Mouse (Mus musculus) bone marrow, adult 2 months (tissue): Measurements from ENCODE around the gene Arid1b.

Experiments used
- CTCF ChIP-seq: fragments of 200-500 bp; IDR thresholded peaks from 2 replicates; pipeline ENCODE4 v1.5.1; 2011; ENCODE audit warnings: low read length, control low read depth; ENCODE audit not compliant: control insufficient read depth, insufficient read depth
- POLR2A ChIP-seq: fragments of 200-500 bp; IDR thresholded peaks from 2 replicates; pipeline ENCODE4 v1.6.1; 2011; ENCODE audit warnings: low read depth, mild to moderate bottlenecking, control low read depth, low read length, borderline replicate concordance; ENCODE audit not compliant: control insufficient read depth

DNA sequence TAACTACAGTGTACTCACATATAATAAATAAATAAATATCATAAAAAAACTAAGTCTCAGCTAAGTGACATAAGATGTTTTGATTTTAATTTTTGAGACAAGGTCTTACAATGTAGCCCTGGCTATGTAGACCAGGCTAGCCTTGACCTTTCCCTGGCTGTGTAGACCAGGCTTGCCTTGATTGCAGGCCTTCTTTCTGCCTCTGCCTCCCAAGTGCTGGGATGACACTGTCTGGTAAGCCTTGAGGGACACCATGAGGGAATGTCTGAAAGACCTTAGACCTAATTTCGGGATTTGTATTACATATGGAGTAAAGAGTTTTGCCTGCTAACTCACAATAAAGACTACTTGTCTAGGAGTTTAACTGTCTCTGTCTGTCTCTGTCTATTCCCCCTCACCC, 214.9 kb downstream of the Arid1b start:
- no peak for TF ChIP-seq CTCF
- TF ChIP-seq POLR2A: no peak
